Mouse (Mus musculus): Measurements from ENCODE around the gene Zfpm1. TPM values are rescaled to one million over a fixed set of nuclear protein-coding genes. Genes with fewer than 3 reads are reported as not detected.

Zfpm1 gene
- polyA plus RNA-seq (2012; rRNA removed) (10.4 and 13.8 TPM in 2 replicates), polyA plus RNA-seq (2014; fragmentation: Nextera tagmentation; extraction: Ambion mirVana) (1.9 and 2.1 TPM in 2 replicates)

GRCm38 (mm10) chr8:122282035-122282358 is at the start of gene Zfpm1:
Gene Zfpm1, plus strand, starts transcription at chr8:122282141.
- Histone ChIP-seq H3K4me1 (ENCODE audit: control insufficient read depth, insufficient read depth, low read length) (peaks cover 30% of the 10 kb centered on the region), H3K4me3 (replicated peaks; ENCODE audit: low read length) (peak within 1 kb of the TSS; percentile 56), H3K9me3 (ENCODE audit: control insufficient read depth, low read length) (no peaks in the 10 kb centered on the region), H3K4me2 (replicated peaks; ENCODE audit: low read depth, low read length, severe bottlenecking) (peak within 1 kb of the TSS; percentile 98), H3K27me3 (ENCODE audit: control insufficient read depth, insufficient read depth, low read length) (peaks cover 36% of the 10 kb centered on the region), H3K36me3 (ENCODE audit: control insufficient read depth, insufficient read depth, low read length) (no peaks in the 10 kb centered on the region), H3K9ac (ENCODE audit: low read depth, low read length, severe bottlenecking) (peak within 1 kb of the TSS; percentile 64), H3K27ac (replicated peaks; ENCODE audit: low read depth, low read length) (peak within 1 kb of the TSS; percentile 26)
- no peak for DNase-seq (ENCODE audit: low spot score)
- no peak for ATAC-seq (ENCODE audit: low FRiP score, low read depth)
- 0% methylated on average over 1 of the region's 60 CpGs for WGBS
- TF ChIP-seq POLR2A (IDR thresholded peaks at IDR 0.05; ENCODE audit: borderline replicate concordance, extremely low read depth, insufficient read depth, insufficient read length): no peak

DNA sequence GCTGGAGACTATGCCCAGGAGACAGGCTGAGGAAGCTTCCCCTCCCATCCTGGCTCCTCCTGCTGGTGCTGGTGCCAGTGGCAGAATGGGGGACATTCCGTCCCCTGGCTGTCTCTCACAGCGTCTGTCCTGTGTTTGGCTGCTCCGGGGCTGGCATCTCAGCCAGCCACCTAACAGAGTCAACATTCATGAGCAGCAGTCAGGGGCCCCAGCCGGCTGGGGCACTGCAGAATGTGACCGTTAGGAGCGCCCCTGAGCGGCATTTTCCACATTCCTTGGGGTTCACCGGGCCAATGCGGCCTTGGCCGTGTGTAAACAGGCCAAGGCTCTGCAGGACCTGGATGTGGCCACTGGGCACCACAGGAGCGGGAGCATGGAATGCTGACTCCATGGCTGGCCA is 47.9 kb upstream of the Zfpm1 start:
- Histone ChIP-seq H3K4me3 (replicated peaks; ENCODE audit: low read length) (no peak overlapping the region), H3K4me2 (replicated peaks; ENCODE audit: low read depth, low read length, severe bottlenecking) (0 out of 2 replicates have a peak overlapping the region, but pooled peaks have one; percentile 3), H3K27ac (replicated peaks; ENCODE audit: low read depth, low read length) (no peak overlapping the region), H3K4me1 (ENCODE audit: control insufficient read depth, insufficient read depth, low read length) (peaks cover 20% of the 10 kb centered on the region), H3K9ac (ENCODE audit: low read depth, low read length, severe bottlenecking) (no peak overlapping the region), H3K9me3 (ENCODE audit: control insufficient read depth, low read length) (no peaks in the 10 kb centered on the region), H3K27me3 (ENCODE audit: control insufficient read depth, insufficient read depth, low read length) (no peaks in the 10 kb centered on the region), H3K36me3 (ENCODE audit: control insufficient read depth, insufficient read depth, low read length) (no peaks in the 10 kb centered on the region)
- WGBS: 25% methylated on average over 10 of the region's 11 CpGs
- no peak for TF ChIP-seq POLR2A (IDR thresholded peaks at IDR 0.05; ENCODE audit: borderline replicate concordance, extremely low read depth, insufficient read depth, insufficient read length)
- peak; percentile 32 for DNase-seq (ENCODE audit: low spot score)
- ATAC-seq (ENCODE audit: low FRiP score, low read depth): no peak

DNA sequence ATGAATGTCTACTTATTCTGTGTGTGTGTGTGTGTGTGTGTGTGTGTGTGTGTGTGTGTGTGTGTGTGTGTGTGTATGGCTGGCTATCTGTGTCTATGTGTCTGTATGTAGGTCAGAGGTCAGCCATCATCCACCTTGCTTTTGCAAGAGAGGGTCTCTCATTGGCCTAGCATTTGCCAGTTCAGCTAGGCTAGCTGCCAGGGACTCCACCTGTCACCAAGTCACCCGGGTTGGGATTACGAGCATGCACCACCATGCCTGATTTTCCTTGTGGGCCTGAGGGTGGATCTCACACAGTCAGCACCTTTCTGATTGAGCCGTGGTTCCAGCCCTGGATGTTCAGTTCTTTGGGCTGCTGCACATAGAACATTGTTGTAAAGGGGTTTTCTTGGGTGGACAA is 45.4 kb upstream of the Zfpm1 start:
- Histone ChIP-seq H3K27ac (replicated peaks; ENCODE audit: low read depth, low read length) (no peak overlapping the region), H3K4me1 (ENCODE audit: control insufficient read depth, insufficient read depth, low read length) (peaks cover 11% of the 10 kb centered on the region), H3K27me3 (ENCODE audit: control insufficient read depth, insufficient read depth, low read length) (no peaks in the 10 kb centered on the region), H3K4me3 (replicated peaks; ENCODE audit: low read length) (no peak overlapping the region), H3K9me3 (ENCODE audit: control insufficient read depth, low read length) (no peaks in the 10 kb centered on the region), H3K4me2 (replicated peaks; ENCODE audit: low read depth, low read length, severe bottlenecking) (no peak overlapping the region), H3K36me3 (ENCODE audit: control insufficient read depth, insufficient read depth, low read length) (no peaks in the 10 kb centered on the region), H3K9ac (ENCODE audit: low read depth, low read length, severe bottlenecking) (no peak overlapping the region)
- no peak for TF ChIP-seq POLR2A (IDR thresholded peaks at IDR 0.05; ENCODE audit: borderline replicate concordance, extremely low read depth, insufficient read depth, insufficient read length)
- DNase-seq (ENCODE audit: low spot score): no peak
- ATAC-seq (ENCODE audit: low FRiP score, low read depth): no peak
- 78% methylated on average over 3 of the region's 3 CpGs for WGBS

DNA sequence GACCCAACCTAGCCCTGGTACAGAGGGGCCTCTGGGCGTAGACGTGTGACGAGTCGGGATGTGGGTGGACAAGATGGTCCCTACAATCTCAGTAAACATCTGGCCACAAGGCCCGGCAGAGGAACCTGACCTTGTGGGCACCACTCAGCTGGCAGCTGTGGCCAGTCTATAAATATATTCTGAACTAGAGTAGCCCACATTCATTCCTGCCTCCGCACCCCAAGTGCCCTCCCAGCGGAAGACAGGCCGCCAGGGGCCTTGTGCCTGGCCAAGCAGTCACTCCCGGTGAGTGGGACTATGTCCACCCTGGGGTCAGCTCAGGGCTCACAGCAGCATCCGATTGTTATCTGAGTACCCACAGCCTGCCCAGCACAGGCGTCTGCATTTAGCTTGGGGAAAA is 43.7 kb upstream of the Zfpm1 start:
- no peak overlapping the region for H3K4me2 ChIP-seq (replicated peaks; ENCODE audit: low read depth, low read length, severe bottlenecking)
- H3K9me3 ChIP-seq (ENCODE audit: control insufficient read depth, low read length): no peaks in the 10 kb centered on the region
- DNase-seq (ENCODE audit: low spot score) (no peak), ATAC-seq (ENCODE audit: low FRiP score, low read depth) (0 out of 2 replicates have a peak, but pooled peaks have one; percentile 9)
- H3K27ac ChIP-seq (replicated peaks; ENCODE audit: low read depth, low read length): no peak overlapping the region
- no peak overlapping the region for H3K4me3 ChIP-seq (replicated peaks; ENCODE audit: low read length)
- WGBS: 81% methylated on average over 11 of the region's 11 CpGs
- no peak for TF ChIP-seq POLR2A (IDR thresholded peaks at IDR 0.05; ENCODE audit: borderline replicate concordance, extremely low read depth, insufficient read depth, insufficient read length)
- no peaks in the 10 kb centered on the region for H3K36me3 ChIP-seq (ENCODE audit: control insufficient read depth, insufficient read depth, low read length)
- no peaks in the 10 kb centered on the region for H3K27me3 ChIP-seq (ENCODE audit: control insufficient read depth, insufficient read depth, low read length)
- H3K4me1 ChIP-seq (ENCODE audit: control insufficient read depth, insufficient read depth, low read length): peaks cover 9% of the 10 kb centered on the region
- H3K9ac ChIP-seq (ENCODE audit: low read depth, low read length, severe bottlenecking): no peak overlapping the region

GRCm38 (mm10) chr8:122238731-122239130 is 43.2 kb upstream of the Zfpm1 start:
- Histone ChIP-seq H3K4me2 (replicated peaks; ENCODE audit: low read depth, low read length, severe bottlenecking) (no peak overlapping the region), H3K4me1 (ENCODE audit: control insufficient read depth, insufficient read depth, low read length) (peaks cover 6% of the 10 kb centered on the region), H3K27ac (replicated peaks; ENCODE audit: low read depth, low read length) (no peak overlapping the region), H3K9ac (ENCODE audit: low read depth, low read length, severe bottlenecking) (no peak overlapping the region), H3K27me3 (ENCODE audit: control insufficient read depth, insufficient read depth, low read length) (no peaks in the 10 kb centered on the region), H3K36me3 (ENCODE audit: control insufficient read depth, insufficient read depth, low read length) (no peaks in the 10 kb centered on the region), H3K9me3 (ENCODE audit: control insufficient read depth, low read length) (no peaks in the 10 kb centered on the region), H3K4me3 (replicated peaks; ENCODE audit: low read length) (no peak overlapping the region)
- WGBS: 64% methylated on average over 8 of the region's 8 CpGs
- DNase-seq (ENCODE audit: low spot score): no peak
- no peak for ATAC-seq (ENCODE audit: low FRiP score, low read depth)
- no peak for TF ChIP-seq POLR2A (IDR thresholded peaks at IDR 0.05; ENCODE audit: borderline replicate concordance, extremely low read depth, insufficient read depth, insufficient read length)

All from limb, embryonic 14.5 days (tissue).